ENCODE assay signal across 15 mouse cellular contexts in genomic region chr14:31970851-31971250, GRCm38 (mm10). TPM values are rescaled to one million over a fixed set of nuclear protein-coding genes. Genes with fewer than 3 reads are reported as not detected.
DNase-seq lines count a peak whose midpoint lies in the region; ATAC-seq and TF ChIP-seq lines count a peak whose summit lies in the region.
"Had no signal": no experiment of that assay in that cellular context is flagged by ENCODE, and none has a peak within 500 bp of the region (broad histone marks: within the 10 kb centered on the region; RNA-seq: fewer than 3 reads in every experiment).

No protein-coding gene starts in this region.

- H3K9me3 ChIP-seq in kidney, embryonic 15.5 days (replicated peaks) = no peaks in the 10 kb centered on the region
- H3K9me3 ChIP-seq in liver, embryonic 13.5 days (replicated peaks) = no peaks in the 10 kb centered on the region
- no peaks in the 10 kb centered on the region for H3K9me3 ChIP-seq in stomach, embryonic 15.5 days
- H3K9me3 ChIP-seq: G1E; midbrain, embryonic 10.5 days had no signal

- WGBS in kidney, embryonic 15.5 days = 91% methylated on average over 9 of the region's 9 CpGs
- WGBS in kidney, adult 2 months = 94% methylated on average over 9 of the region's 9 CpGs
- 10% methylated on average over 9 of the region's 9 CpGs for WGBS in liver, embryonic 13.5 days (ENCODE audit: insufficient replicate concordance)
- 81% methylated on average over 9 of the region's 9 CpGs for WGBS in stomach, embryonic 15.5 days
- 95% methylated on average over 9 of the region's 9 CpGs for WGBS in thymus, adult 2 months

- no peak overlapping the region for H3K4me3 ChIP-seq in kidney, embryonic 15.5 days (replicated peaks)
- no peak overlapping the region for H3K4me3 ChIP-seq in kidney, adult 2 months (ENCODE audit: insufficient read depth, low read depth, low read length)
- peak overlapping the region; percentile 30 for H3K4me3 ChIP-seq in liver, embryonic 13.5 days (replicated peaks)
- no peak overlapping the region for H3K4me3 ChIP-seq in stomach, embryonic 15.5 days (replicated peaks)
- no peak overlapping the region for H3K4me3 ChIP-seq in thymus, adult 2 months (ENCODE audit: control insufficient read depth, insufficient read depth, low read length)
- H3K4me3 ChIP-seq: midbrain, embryonic 10.5 days had no signal

- no peaks in the 10 kb centered on the region for H3K27me3 ChIP-seq in kidney, embryonic 15.5 days
- no peaks in the 10 kb centered on the region for H3K27me3 ChIP-seq in kidney, adult 2 months (replicated peaks; ENCODE audit: control insufficient read depth, insufficient read depth, low read length)
- H3K27me3 ChIP-seq in liver, embryonic 13.5 days = no peaks in the 10 kb centered on the region
- H3K27me3 ChIP-seq in stomach, embryonic 15.5 days (replicated peaks) = no peaks in the 10 kb centered on the region
- H3K27me3 ChIP-seq in thymus, adult 2 months (ENCODE audit: control insufficient read depth, insufficient read depth, low read length) = no peaks in the 10 kb centered on the region

- H3K4me1 ChIP-seq in kidney, embryonic 15.5 days = no peaks in the 10 kb centered on the region
- H3K4me1 ChIP-seq in kidney, adult 2 months (ENCODE audit: control insufficient read depth, insufficient read depth, low read length) = no peaks in the 10 kb centered on the region
- H3K4me1 ChIP-seq in liver, embryonic 13.5 days (replicated peaks) = peaks cover 66% of the 10 kb centered on the region
- no peaks in the 10 kb centered on the region for H3K4me1 ChIP-seq in stomach, embryonic 15.5 days
- no peaks in the 10 kb centered on the region for H3K4me1 ChIP-seq in thymus, adult 2 months (replicated peaks; ENCODE audit: control insufficient read depth, insufficient read depth, low read length)
- H3K4me1 ChIP-seq: midbrain, embryonic 10.5 days had no signal

- TF ChIP-seq POLR2A in kidney, adult 2 months (IDR thresholded peaks at IDR 0.05; ENCODE audit: low read depth, low read length) = no peak
- no peak for TF ChIP-seq POLR2A in thymus, adult 2 months (IDR thresholded peaks at IDR 0.05; ENCODE audit: control insufficient read depth, extremely low read depth, insufficient read depth, low read length, poor library complexity)

- peak; percentile 86; the same call in 1 of the 2 replicates for ATAC-seq in kidney, embryonic 15.5 days (replicated peaks; ENCODE audit: low FRiP score)
- peak; percentile 91 for ATAC-seq in liver, embryonic 13.5 days (ENCODE audit: low read depth)
- ATAC-seq in stomach, embryonic 15.5 days (ENCODE audit: insufficient read depth, low FRiP score, low read depth) = peak; percentile 88

- DNase-seq in kidney, adult 2 months = no peak
- DNase-seq in c-Kit-positive CD71-positive TER-119-positive erythroid progenitor cells, embryonic 14.5 days (ENCODE audit: low spot score) = peak; percentile 80
- DNase-seq in liver, embryonic 13.5 days = no peak
- DNase-seq in layer of hippocampus, adult 9-10 months (ENCODE audit: low spot score) = no peak
- DNase-seq in thymus, adult 2 months = no peak
- DNase-seq: adrenal gland, postnatal 36 days; heart, postnatal 36 days; lung, postnatal 10 days; right cerebral cortex, adult 18-20 months had no signal

- H3K27ac ChIP-seq in kidney, embryonic 15.5 days = no peak overlapping the region
- no peak overlapping the region for H3K27ac ChIP-seq in kidney, adult 2 months (ENCODE audit: insufficient read depth, low read depth, low read length)
- peak overlapping the region; percentile 100 for H3K27ac ChIP-seq in liver, embryonic 13.5 days
- no peak overlapping the region for H3K27ac ChIP-seq in stomach, embryonic 15.5 days
- H3K27ac ChIP-seq in thymus, adult 2 months (ENCODE audit: control insufficient read depth, insufficient read depth, low read length) = no peak overlapping the region
- H3K27ac ChIP-seq: kidney, postnatal 0 days; midbrain, embryonic 10.5 days had no signal

- H3K4me2 ChIP-seq in kidney, embryonic 15.5 days = no peak overlapping the region
- peak overlapping the region; percentile 61 for H3K4me2 ChIP-seq in liver, embryonic 13.5 days
- no peak overlapping the region for H3K4me2 ChIP-seq in stomach, embryonic 15.5 days

- TF ChIP-seq CTCF in kidney, adult 2 months (conservative IDR thresholded peaks at IDR 0.05; ENCODE audit: insufficient read depth, insufficient read length, low read depth, low read length) = no peak
- no peak for TF ChIP-seq CTCF in thymus, adult 2 months (IDR thresholded peaks at IDR 0.05; ENCODE audit: borderline replicate concordance, control insufficient read depth, extremely low read depth, insufficient read depth, low read length, poor library complexity)

- no peak overlapping the region for H3K9ac ChIP-seq in kidney, embryonic 15.5 days
- peak overlapping the region; percentile 68 for H3K9ac ChIP-seq in liver, embryonic 13.5 days
- H3K9ac ChIP-seq in stomach, embryonic 15.5 days = no peak overlapping the region

- H3K36me3 ChIP-seq in kidney, embryonic 15.5 days = no peaks in the 10 kb centered on the region
- H3K36me3 ChIP-seq in kidney, adult 2 months (ENCODE audit: control insufficient read depth, insufficient read depth, low read length) = no peaks in the 10 kb centered on the region
- H3K36me3 ChIP-seq in liver, embryonic 13.5 days = no peaks in the 10 kb centered on the region
- H3K36me3 ChIP-seq in stomach, embryonic 15.5 days = no peaks in the 10 kb centered on the region
- H3K36me3 ChIP-seq in thymus, adult 2 months (ENCODE audit: control insufficient read depth, insufficient read depth, low read length) = no peaks in the 10 kb centered on the region
- H3K36me3 ChIP-seq: G1E; midbrain, embryonic 10.5 days had no signal

RNA-seq across cellular contexts. Expression of gene Galnt15, which starts 57.9 kb away (rescaled TPM):
- 0.38 and 0.64 TPM in 2 replicates for polyA plus RNA-seq in kidney, embryonic 15.5 days (2015; fragmentation: Nextera tagmentation; extraction: Ambion mirVana)
- 2.6 and 2.9 TPM in 2 replicates for polyA plus RNA-seq in kidney, adult 2 months (2012; rRNA removed)
- not detected in 2 replicates for polyA plus RNA-seq in liver, embryonic 13.5 days (2015; fragmentation: Nextera tagmentation; extraction: Ambion mirVana)
- 0.05 and 0.10 TPM in 2 replicates for polyA plus RNA-seq in stomach, embryonic 15.5 days (2015; fragmentation: Nextera tagmentation; extraction: Ambion mirVana)
- 1.8 and 2.4 TPM in 2 replicates for polyA plus RNA-seq in thymus, adult 2 months (2012; rRNA removed)
- polyA plus RNA-seq: G1E; limb, embryonic 11.5 days had no signal
